Mouse (Mus musculus) liver, embryonic 16.5 days (tissue): ENCODE data around the gene Bmf. TPM values are rescaled to one million over a fixed set of nuclear protein-coding genes. Genes with fewer than 3 reads are reported as not detected.
A peak's percentile ranks its signal among the peaks of the same experiment; 100 is the strongest.

Experiments used
- ATAC-seq: fragments of 200-750 bp; cut with Nextera tagmentation; 2 replicates; pipeline ENCODE4 v1.8.0; 2017; ENCODE audit warnings: low read depth, mild to moderate bottlenecking, moderate number of reproducible peaks, moderate library complexity
- H3K27ac ChIP-seq: fragments of 300-500 bp; sonication (generic); 2 replicates; pipeline ENCODE4 v1.5.1; 2014; ENCODE audit warnings: mild to moderate bottlenecking, low read length
- H3K27me3 ChIP-seq: fragments of 300-500 bp; sonication (generic); 2 replicates; pipeline ENCODE4 v1.6.1; 2014; ENCODE audit warnings: low read depth, low read length, mixed read lengths; ENCODE audit not compliant: control insufficient read depth, insufficient read depth
- H3K36me3 ChIP-seq: fragments of 300-500 bp; sonication (generic); 2 replicates; pipeline ENCODE4 v1.6.1; 2014; ENCODE audit warnings: mild to moderate bottlenecking; ENCODE audit not compliant: control insufficient read depth, insufficient read depth
- H3K4me1 ChIP-seq: fragments of 300-500 bp; sonication (generic); 2 replicates; pipeline ENCODE4 v1.6.1; 2014; ENCODE audit warnings: low read depth, low read length, mixed read lengths; ENCODE audit not compliant: control insufficient read depth
- H3K4me2 ChIP-seq: fragments of 300-500 bp; sonication (generic); 2 replicates; pipeline ENCODE4 v1.6.1; 2014; ENCODE audit warnings: low read depth, low read length, mixed read lengths
- H3K4me3 ChIP-seq: fragments of 300-500 bp; sonication (generic); 2 replicates; pipeline ENCODE4 v1.5.1; 2014; ENCODE audit warnings: low read depth, mild to moderate bottlenecking, low read length
- H3K9ac ChIP-seq: fragments of 300-500 bp; sonication (generic); 2 replicates; pipeline ENCODE4 v1.6.1; 2014; ENCODE audit warnings: low read depth, low read length
- H3K9me3 ChIP-seq: fragments of 300-500 bp; sonication (generic); replicated peaks from 2 replicates; pipeline ENCODE4 v1.6.1; 2016; ENCODE audit warnings: low read length; ENCODE audit not compliant: control insufficient read depth
- WGBS: fragments of 180-500 bp; shearing (Covaris S2); extraction: QIAGEN DNeasy Blood & Tissue Kit; methylation state at CpG from one replicate; pipeline ENCODE4 v1.1.7; 2014; ENCODE audit not compliant: insufficient replicate concordance; 5-methylcytosine and 5-hydroxymethylcytosine counted together
- polyA plus RNA-seq: library from polyadenylated mRNA; unstranded; fragments of >200 nt; fragmentation: Nextera tagmentation; extraction: Ambion mirVana; gene quantifications from 2 replicates; pipeline ENCODE4 v1.2.1, GENCODE M21; 2015

Bmf gene
- polyA plus RNA-seq, 1 experiment from 2014 or later, result 0.59 TPM

GRCm38 (mm10) chr2:118539040-118539439 is 10.4 kb downstream of the Bmf start:
- Histone ChIP-seq H3K36me3 (no peaks in the 10 kb centered on the region), H3K9ac (no peak overlapping the region), H3K27me3 (no peaks in the 10 kb centered on the region), H3K4me1 (peaks cover 20% of the 10 kb centered on the region), H3K9me3 (no peaks in the 10 kb centered on the region), H3K27ac (no peak overlapping the region), H3K4me2 (no peak overlapping the region), H3K4me3 (no peak overlapping the region)
- WGBS, result 72% methylated on average over 8 of the region's 8 CpGs
- ATAC-seq, result no peak

- H3K36me3 ChIP-seq, result no peaks in the 10 kb centered on the region
- peaks cover 19% of the 10 kb centered on the region for H3K4me1 ChIP-seq
- no peak overlapping the region for H3K4me2 ChIP-seq
- H3K9ac ChIP-seq, result no peak overlapping the region
- H3K27me3 ChIP-seq, result no peaks in the 10 kb centered on the region
- ATAC-seq, result no peak
- H3K27ac ChIP-seq, result no peak overlapping the region
- H3K4me3 ChIP-seq, result no peak overlapping the region
- 32% methylated on average over 4 of the region's 4 CpGs for WGBS
- no peaks in the 10 kb centered on the region for H3K9me3 ChIP-seq
These were observed 12.3 kb downstream of the Bmf start for GRCm38 (mm10) chr2:118537226-118537625.

- 45% methylated on average over 8 of the region's 8 CpGs for WGBS
- peaks cover 19% of the 10 kb centered on the region for H3K4me1 ChIP-seq
- H3K27me3 ChIP-seq, result no peaks in the 10 kb centered on the region
- no peak overlapping the region for H3K9ac ChIP-seq
- H3K9me3 ChIP-seq, result no peaks in the 10 kb centered on the region
- no peak overlapping the region for H3K4me2 ChIP-seq
- no peak for ATAC-seq
- no peaks in the 10 kb centered on the region for H3K36me3 ChIP-seq
- H3K4me3 ChIP-seq, result no peak overlapping the region
- H3K27ac ChIP-seq, result no peak overlapping the region
These were observed 12.9 kb downstream of the Bmf start for GRCm38 (mm10) chr2:118536553-118536952.

- Histone ChIP-seq H3K9ac (no peak overlapping the region), H3K27me3 (no peaks in the 10 kb centered on the region), H3K4me1 (peaks cover 19% of the 10 kb centered on the region), H3K4me3 (no peak overlapping the region), H3K9me3 (no peaks in the 10 kb centered on the region), H3K4me2 (no peak overlapping the region), H3K27ac (no peak overlapping the region), H3K36me3 (no peaks in the 10 kb centered on the region)
- WGBS, result 48% methylated on average over 6 of the region's 6 CpGs
- no peak for ATAC-seq
These were observed 13.4 kb downstream of the Bmf start for GRCm38 (mm10) chr2:118536111-118536510.

GRCm38 (mm10) chr2:118533969-118534368 is 15.5 kb downstream of the Bmf start:
- no peak for ATAC-seq
- Histone ChIP-seq H3K9me3 (no peaks in the 10 kb centered on the region), H3K4me1 (peaks cover 12% of the 10 kb centered on the region), H3K9ac (no peak overlapping the region), H3K4me3 (no peak overlapping the region), H3K27me3 (no peaks in the 10 kb centered on the region), H3K36me3 (no peaks in the 10 kb centered on the region), H3K27ac (no peak overlapping the region), H3K4me2 (no peak overlapping the region)
- WGBS, result 57% methylated on average over 6 of the region's 6 CpGs

DNA sequence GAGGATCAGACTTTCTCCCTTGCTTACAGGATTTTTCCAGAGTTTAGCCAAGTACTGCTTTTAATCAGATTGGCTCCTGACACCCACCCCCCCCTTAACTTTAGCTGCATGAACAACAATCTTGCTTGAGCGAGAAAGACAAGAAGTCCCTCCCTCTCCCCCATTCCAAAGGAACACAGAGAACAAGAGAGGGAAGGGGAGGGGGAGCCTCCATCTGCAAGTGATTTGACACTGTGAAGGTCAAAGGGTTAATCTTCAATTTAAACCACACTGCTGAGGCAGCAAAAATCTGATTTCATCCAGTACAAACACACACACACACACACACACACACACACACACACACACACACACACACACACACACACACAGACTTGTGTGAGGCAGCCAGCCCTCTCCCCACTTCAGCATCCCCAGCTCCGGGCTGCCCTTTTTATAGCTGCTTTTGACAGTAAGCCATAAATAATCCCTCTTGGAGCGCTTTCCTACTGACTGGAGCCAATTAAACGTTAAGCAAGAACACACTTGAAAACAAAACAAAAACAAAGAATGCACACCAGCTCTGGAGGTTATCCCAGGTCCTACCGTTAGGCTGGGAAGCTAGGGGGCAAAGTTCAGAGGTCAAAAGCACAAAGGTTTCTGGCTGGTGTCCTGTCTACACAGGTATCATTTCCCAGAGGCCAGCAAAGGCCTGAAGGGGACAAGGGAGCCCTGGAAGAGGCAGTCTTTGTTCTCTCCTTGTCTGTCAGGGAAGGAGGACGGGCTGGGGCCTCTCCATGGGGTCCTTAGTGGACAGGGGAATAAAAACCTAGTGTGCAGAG is 16.4 kb downstream of the Bmf start:
- H3K36me3 ChIP-seq, result no peaks in the 10 kb centered on the region
- H3K27ac ChIP-seq, result no peak overlapping the region
- peaks cover 12% of the 10 kb centered on the region for H3K4me1 ChIP-seq
- H3K4me3 ChIP-seq, result no peak overlapping the region
- no peaks in the 10 kb centered on the region for H3K27me3 ChIP-seq
- ATAC-seq, result peak; percentile 10
- H3K9ac ChIP-seq, result no peak overlapping the region
- 30% methylated on average over 6 of the region's 6 CpGs for WGBS
- no peaks in the 10 kb centered on the region for H3K9me3 ChIP-seq
- no peak overlapping the region for H3K4me2 ChIP-seq

DNA sequence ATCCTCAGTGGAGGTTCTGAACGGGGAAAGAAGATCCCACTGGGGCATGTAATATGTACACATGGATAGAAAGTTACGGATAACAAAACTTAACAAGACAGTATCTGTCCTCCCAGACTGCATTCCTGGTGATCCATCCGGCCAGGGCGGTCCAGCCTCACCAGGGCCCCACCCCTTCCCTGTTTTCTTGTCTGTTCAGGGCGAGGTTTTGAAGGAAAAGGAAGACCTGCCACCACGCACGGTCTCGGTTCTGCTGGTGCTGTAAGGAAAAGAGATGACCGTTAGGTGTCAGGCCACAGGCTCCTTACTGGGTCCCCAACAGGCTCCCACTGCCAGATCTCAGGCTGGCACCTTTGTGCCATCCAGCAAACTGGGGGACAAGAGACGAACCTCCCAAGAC is 17.1 kb downstream of the Bmf start:
- peaks cover 9% of the 10 kb centered on the region for H3K4me1 ChIP-seq

GRCm38 (mm10) chr2:118529466-118530181 is 19.9 kb downstream of the Bmf start:
- H3K27ac ChIP-seq, result peak overlapping the region; percentile 68
- no peaks in the 10 kb centered on the region for H3K9me3 ChIP-seq
- H3K27me3 ChIP-seq, result no peaks in the 10 kb centered on the region
- WGBS, result 57% methylated on average over 7 of the region's 7 CpGs
- peaks cover 6% of the 10 kb centered on the region for H3K4me1 ChIP-seq
- peak; percentile 87 for ATAC-seq
- H3K4me2 ChIP-seq, result no peak overlapping the region
- no peak overlapping the region for H3K4me3 ChIP-seq
- peak overlapping the region; percentile 2; the same call in 1 of the 2 replicates for H3K9ac ChIP-seq
- H3K36me3 ChIP-seq, result no peaks in the 10 kb centered on the region

More for the DNA sequence above, 17.1 kb downstream of the Bmf start:
- WGBS, result 54% methylated on average over 10 of the region's 10 CpGs
- ATAC-seq, result no peak
- Histone ChIP-seq H3K27me3 (no peaks in the 10 kb centered on the region), H3K9ac (no peak overlapping the region), H3K4me3 (no peak overlapping the region), H3K9me3 (no peaks in the 10 kb centered on the region), H3K27ac (no peak overlapping the region), H3K4me2 (no peak overlapping the region), H3K36me3 (no peaks in the 10 kb centered on the region)

GRCm38 (mm10) chr2:118526545-118526944 is 22.9 kb downstream of the Bmf start:
- H3K9ac ChIP-seq, result no peak overlapping the region
- H3K4me3 ChIP-seq, result no peak overlapping the region
- ATAC-seq, result no peak
- WGBS, result 72% methylated on average over 5 of the region's 5 CpGs
- H3K9me3 ChIP-seq, result no peaks in the 10 kb centered on the region
- no peak overlapping the region for H3K4me2 ChIP-seq
- H3K27me3 ChIP-seq, result no peaks in the 10 kb centered on the region
- H3K27ac ChIP-seq, result no peak overlapping the region
- no peaks in the 10 kb centered on the region for H3K36me3 ChIP-seq
- peaks cover 8% of the 10 kb centered on the region for H3K4me1 ChIP-seq
